18 mouse cellular contexts compared by ENCODE assay signal in genomic region chr15:9573361-9573760, GRCm38 (mm10). TPM values are rescaled to one million over a fixed set of nuclear protein-coding genes. Genes with fewer than 3 reads are reported as not detected.
DNase-seq lines count a peak whose midpoint lies in the region; ATAC-seq lines count a peak whose summit lies in the region.
"Had no signal": no experiment of that assay in that cellular context is flagged by ENCODE, and none has a peak within 500 bp of the region (broad histone marks: within the 10 kb centered on the region; RNA-seq: fewer than 3 reads in every experiment).

No protein-coding gene starts in this region.

- intact Hi-C loops in gastrocnemius, postnatal 36 days (cut with DNase I) = no loop called here

- H3K9me3 ChIP-seq in heart, embryonic 11.5 days (replicated peaks; ENCODE audit: control insufficient read depth, low read length) = no peaks in the 10 kb centered on the region
- no peaks in the 10 kb centered on the region for H3K9me3 ChIP-seq in forebrain, embryonic 15.5 days
- H3K9me3 ChIP-seq: embryonic facial prominence, embryonic 13.5 days; limb, embryonic 12.5 days; liver, embryonic 15.5 days; midbrain, embryonic 13.5 days had no signal

- H3K4me3 ChIP-seq in heart, embryonic 11.5 days (ENCODE audit: low read depth, low read length) = no peak overlapping the region
- no peak overlapping the region for H3K4me3 ChIP-seq in forebrain, embryonic 15.5 days
- H3K4me3 ChIP-seq: embryonic facial prominence, embryonic 13.5 days; left cerebral cortex, adult 2 months; limb, embryonic 12.5 days; liver, embryonic 15.5 days; midbrain, embryonic 13.5 days; myocyte had no signal

- peak; percentile 58 for DNase-seq in heart, postnatal 4 days
- DNase-seq in ovary, postnatal 36 days (ENCODE audit: low spot score) = peak; percentile 31
- DNase-seq in ovary, postnatal 10 days (ENCODE audit: low spot score) = no peak
- peak; percentile 82 for DNase-seq in kidney, adult 9 months
- no peak for DNase-seq in gastrocnemius, postnatal 36 days
- DNase-seq: cerebellum, adult 11 months; spleen, adult 18-20 months; thymus, adult 18-20 months had no signal

- H3K27ac ChIP-seq in heart, embryonic 11.5 days (ENCODE audit: low read depth, low read length) = no peak overlapping the region
- H3K27ac ChIP-seq in forebrain, embryonic 15.5 days (replicated peaks) = no peak overlapping the region
- H3K27ac ChIP-seq: embryonic facial prominence, embryonic 13.5 days; left cerebral cortex, adult 2 months; limb, embryonic 12.5 days; liver, embryonic 15.5 days; midbrain, embryonic 13.5 days had no signal

- no peaks in the 10 kb centered on the region for H3K27me3 ChIP-seq in heart, embryonic 11.5 days (ENCODE audit: control insufficient read depth, insufficient read depth, low read length)
- H3K27me3 ChIP-seq in forebrain, embryonic 15.5 days = no peaks in the 10 kb centered on the region
- H3K27me3 ChIP-seq: embryonic facial prominence, embryonic 13.5 days; limb, embryonic 12.5 days; liver, embryonic 15.5 days; midbrain, embryonic 13.5 days had no signal

- 80% methylated on average over 4 of the region's 4 CpGs for WGBS in heart, embryonic 11.5 days (ENCODE audit: insufficient replicate concordance)
- 88% methylated on average over 4 of the region's 4 CpGs for WGBS in forebrain, embryonic 15.5 days

- no peaks in the 10 kb centered on the region for H3K36me3 ChIP-seq in heart, embryonic 11.5 days (ENCODE audit: control insufficient read depth, insufficient read depth, low read length)
- no peaks in the 10 kb centered on the region for H3K36me3 ChIP-seq in forebrain, embryonic 15.5 days
- H3K36me3 ChIP-seq: embryonic facial prominence, embryonic 13.5 days; limb, embryonic 12.5 days; liver, embryonic 15.5 days; midbrain, embryonic 13.5 days had no signal

- H3K4me1 ChIP-seq in heart, embryonic 11.5 days (ENCODE audit: control insufficient read depth, insufficient read depth, low read length) = no peaks in the 10 kb centered on the region
- no peaks in the 10 kb centered on the region for H3K4me1 ChIP-seq in forebrain, embryonic 15.5 days
- H3K4me1 ChIP-seq: embryonic facial prominence, embryonic 13.5 days; limb, embryonic 12.5 days; liver, embryonic 15.5 days; midbrain, embryonic 13.5 days had no signal

- no peak overlapping the region for H3K4me2 ChIP-seq in heart, embryonic 11.5 days
- H3K4me2 ChIP-seq in forebrain, embryonic 15.5 days (replicated peaks) = no peak overlapping the region
- H3K4me2 ChIP-seq: embryonic facial prominence, embryonic 13.5 days; limb, embryonic 12.5 days; liver, embryonic 15.5 days; midbrain, embryonic 13.5 days had no signal

- no peak for ATAC-seq in heart, embryonic 11.5 days (replicated peaks; ENCODE audit: insufficient number of reproducible peaks, low FRiP score, low TSS enrichment)
- ATAC-seq in forebrain, embryonic 15.5 days (replicated peaks) = no peak
- ATAC-seq: lung, postnatal 0 days; midbrain, embryonic 13.5 days had no signal

- no peak overlapping the region for H3K9ac ChIP-seq in heart, embryonic 11.5 days (ENCODE audit: low read depth, low read length)
- no peak overlapping the region for H3K9ac ChIP-seq in forebrain, embryonic 15.5 days (replicated peaks)
- H3K9ac ChIP-seq: embryonic facial prominence, embryonic 13.5 days; limb, embryonic 12.5 days; liver, embryonic 15.5 days; midbrain, embryonic 13.5 days had no signal

RNA-seq across cellular contexts. Expression of gene Il7r, which starts 43.4 kb away (rescaled TPM):
- under 1 TPM in 1 of 2 experiments, not detected in 1; 0.43 TPM for total RNA-seq in heart, postnatal 4 days (2021)
- 0.16 and 0.55 TPM in 2 replicates for polyA plus RNA-seq in heart, embryonic 11.5 days (2014; fragmentation: Nextera tagmentation; extraction: Ambion mirVana)
- total RNA-seq in gastrocnemius, postnatal 36 days (2021) = under 1 TPM in 1 of 2 experiments, not detected in 1; 0.13 TPM
- polyA plus RNA-seq in forebrain, embryonic 15.5 days (2015; fragmentation: Nextera tagmentation; extraction: Ambion mirVana) = not detected in 2 replicates
- polyA plus RNA-seq: C2C12; embryonic facial prominence, embryonic 13.5 days; myocyte had no signal

Comparison
In these comparisons a context has a peak if more than half of its experiments do, and no peak if none do; other contexts are left out.
1. DNase-seq: peak in heart, postnatal 4 days (single experiment), ovary, postnatal 36 days (single experiment) and kidney, adult 9 months (single experiment); none in ovary, postnatal 10 days (single experiment) and gastrocnemius, postnatal 36 days (0 of 2).